Mouse (Mus musculus) midbrain, postnatal 0 days (tissue): ENCODE data around the gene Prm2. TPM values are rescaled to one million over a fixed set of nuclear protein-coding genes. Genes with fewer than 3 reads are reported as not detected.

Experiments
- ATAC-seq: fragments of 200-750 bp; cut with Nextera tagmentation; 2 replicates; pipeline ENCODE4 v1.8.0; 2017; ENCODE audit warnings: moderate number of reproducible peaks, mild to moderate bottlenecking, moderate TSS enrichment, moderate library complexity; ENCODE audit not compliant: low FRiP score
- DNase-seq: peaks from one replicate; pipeline ENCODE4 v3.0.0-alpha.2; 2015; ENCODE audit warnings: low spot score
- H3K27ac ChIP-seq: fragments of 300-500 bp; sonication (generic); 2 replicates; pipeline ENCODE4 v1.5.1; 2014; ENCODE audit warnings: low read depth, mild to moderate bottlenecking, low read length, mixed read lengths
- H3K27me3 ChIP-seq: fragments of 300-500 bp; sonication (generic); 2 replicates; pipeline ENCODE4 v1.6.1; 2014; ENCODE audit warnings: low read length, control low read depth, mixed read lengths; ENCODE audit not compliant: insufficient read depth
- H3K36me3 ChIP-seq: fragments of 300-500 bp; sonication (generic); 2 replicates; pipeline ENCODE4 v1.6.1; 2014; ENCODE audit warnings: low read length, control low read depth, mixed read lengths; ENCODE audit not compliant: insufficient read depth
- H3K4me1 ChIP-seq: fragments of 300-500 bp; sonication (generic); 2 replicates; pipeline ENCODE4 v1.6.1; 2014; ENCODE audit warnings: mild to moderate bottlenecking, control low read depth, antibody characterized with exemption, low read length, mixed read lengths; ENCODE audit not compliant: insufficient read depth
- H3K4me2 ChIP-seq: fragments of 300-500 bp; sonication (generic); 2 replicates; pipeline ENCODE4 v1.6.1; 2014; ENCODE audit warnings: low read depth, mild to moderate bottlenecking, low read length, mixed read lengths; ENCODE audit not compliant: poor library complexity, severe bottlenecking
- H3K4me3 ChIP-seq: fragments of 300-500 bp; sonication (generic); 2 replicates; pipeline ENCODE4 v1.5.1; 2014; ENCODE audit warnings: low read depth, mild to moderate bottlenecking, low read length, moderate library complexity
- H3K9ac ChIP-seq: fragments of 300-500 bp; sonication (generic); replicated peaks from 2 replicates; pipeline ENCODE4 v1.6.1; 2014; ENCODE audit warnings: mild to moderate bottlenecking, low read length, moderate library complexity, mixed read lengths; ENCODE audit not compliant: poor library complexity, severe bottlenecking
- H3K9me3 ChIP-seq: fragments of 300-500 bp; sonication (generic); 2 replicates; pipeline ENCODE4 v1.6.1; 2016; ENCODE audit warnings: low read length, control low read depth
- CTCF ChIP-seq: IDR thresholded peaks from 2 replicates; pipeline ENCODE4 v1.5.1; 2016; ENCODE audit warnings: antibody characterized with exemption, mild to moderate bottlenecking
- WGBS: fragments of 180-500 bp; shearing (Covaris S2); extraction: QIAGEN DNeasy Blood & Tissue Kit; methylation state at CpG from one replicate; pipeline ENCODE4 v1.1.7; 2014; 5-methylcytosine and 5-hydroxymethylcytosine counted together
- polyA plus RNA-seq: library from polyadenylated mRNA; unstranded; fragments of >200 nt; fragmentation: Nextera tagmentation; extraction: Ambion mirVana; gene quantifications from 2 replicates; pipeline ENCODE4 v1.2.1, GENCODE M21; 2015
- total RNA-seq: library from RNA; depleted of rRNA; stranded (reverse); fragments of >200 nt; gene quantifications from 2 replicates; pipeline ENCODE4 v1.2.3, GENCODE M21; 2014

The Prm2 gene
- total and polyA plus RNA-seq, 2 experiments from 2014 or later, result not detected

DNA sequence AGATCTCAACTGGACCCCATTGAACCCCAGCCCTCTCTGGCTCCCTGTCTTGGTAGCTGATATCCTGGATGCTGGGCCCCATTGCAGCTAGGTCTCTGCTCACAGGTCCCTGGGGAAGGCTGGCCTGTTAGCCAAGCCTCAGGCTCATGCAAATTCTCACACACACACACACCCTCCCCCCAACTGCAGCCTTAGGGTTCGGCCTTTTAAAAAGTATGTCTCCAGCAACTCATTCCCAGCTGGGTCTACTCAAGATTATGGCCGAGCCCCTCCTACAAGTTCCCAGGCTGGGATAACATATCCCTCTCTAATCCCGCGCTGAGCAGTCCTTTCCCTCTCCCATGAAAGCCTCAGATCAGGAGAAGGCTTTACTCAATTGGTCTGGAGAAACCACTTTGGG, 25.5 kb upstream of the Prm2 start:
- no peak overlapping the region for H3K4me2 ChIP-seq
- H3K9me3 ChIP-seq, result no peaks in the 10 kb centered on the region
- DNase-seq, result no peak
- H3K36me3 ChIP-seq, result no peaks in the 10 kb centered on the region
- TF ChIP-seq CTCF, result no peak
- no peak overlapping the region for H3K27ac ChIP-seq
- WGBS, result 76% methylated on average over 4 of the region's 4 CpGs
- H3K27me3 ChIP-seq, result no peaks in the 10 kb centered on the region
- no peak overlapping the region for H3K9ac ChIP-seq
- ATAC-seq, result no peak
- no peak overlapping the region for H3K4me3 ChIP-seq
- H3K4me1 ChIP-seq, result no peaks in the 10 kb centered on the region

DNA sequence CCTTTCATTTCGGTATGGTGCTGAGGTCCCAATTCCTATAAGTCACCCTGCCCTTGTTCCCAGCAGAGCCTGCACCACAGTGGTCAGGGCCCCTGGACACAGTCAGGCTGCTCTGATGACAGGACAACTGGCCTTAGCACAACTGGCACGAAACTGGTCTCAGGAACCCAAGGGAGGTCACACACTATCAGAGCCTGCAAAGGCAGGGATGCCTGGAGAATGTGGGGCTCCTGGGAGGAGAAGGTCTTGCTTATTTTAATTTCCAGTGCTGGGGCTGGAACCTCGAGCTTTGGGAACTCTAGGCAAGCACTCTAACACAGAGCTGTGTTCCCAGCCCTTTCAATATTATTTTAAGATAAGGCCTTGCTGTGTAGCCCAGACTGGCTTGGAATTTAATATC, 24.0 kb upstream of the Prm2 start:
- no peaks in the 10 kb centered on the region for H3K9me3 ChIP-seq
- WGBS, result 80% methylated on average over 3 of the region's 3 CpGs
- TF ChIP-seq CTCF, result no peak
- H3K27ac ChIP-seq, result no peak overlapping the region
- no peaks in the 10 kb centered on the region for H3K36me3 ChIP-seq
- no peak overlapping the region for H3K4me3 ChIP-seq
- no peaks in the 10 kb centered on the region for H3K27me3 ChIP-seq
- H3K9ac ChIP-seq, result no peak overlapping the region
- H3K4me2 ChIP-seq, result no peak overlapping the region
- H3K4me1 ChIP-seq, result no peaks in the 10 kb centered on the region
- no peak for ATAC-seq
- DNase-seq, result no peak

DNA sequence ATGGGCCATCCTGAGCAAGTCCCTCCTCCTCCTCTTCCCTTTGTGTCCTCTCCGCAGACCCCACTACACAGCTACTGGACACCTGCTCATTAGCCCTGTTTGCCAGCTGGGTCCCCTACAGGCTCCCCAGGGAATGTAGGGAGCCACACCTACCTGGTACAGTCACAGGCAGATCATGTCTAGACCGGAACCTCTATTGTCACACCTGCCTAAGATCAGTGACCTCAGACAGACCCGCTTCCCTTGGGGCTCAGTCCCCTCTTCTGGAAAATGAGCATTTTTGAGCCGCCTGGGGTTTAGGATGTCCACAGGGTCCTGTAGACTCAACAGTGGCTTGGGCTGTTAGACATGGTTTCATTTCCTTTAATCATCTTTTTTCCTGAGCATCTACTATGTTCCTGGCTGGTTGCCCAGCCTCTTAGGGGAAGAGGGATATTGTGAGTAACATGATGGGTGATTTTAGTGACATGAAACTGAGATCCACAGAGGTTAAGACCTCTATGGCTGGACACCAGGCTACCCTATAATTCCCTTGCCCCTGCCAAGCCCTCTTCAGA, 22.7 kb upstream of the Prm2 start:
- no peak for DNase-seq
- H3K4me2 ChIP-seq, result no peak overlapping the region
- H3K27me3 ChIP-seq, result no peaks in the 10 kb centered on the region
- no peak overlapping the region for H3K4me3 ChIP-seq
- TF ChIP-seq CTCF, result no peak
- no peak overlapping the region for H3K9ac ChIP-seq
- H3K36me3 ChIP-seq, result no peaks in the 10 kb centered on the region
- no peaks in the 10 kb centered on the region for H3K4me1 ChIP-seq
- no peaks in the 10 kb centered on the region for H3K9me3 ChIP-seq
- 77% methylated on average over 4 of the region's 4 CpGs for WGBS
- ATAC-seq, result no peak
- H3K27ac ChIP-seq, result no peak overlapping the region

DNA sequence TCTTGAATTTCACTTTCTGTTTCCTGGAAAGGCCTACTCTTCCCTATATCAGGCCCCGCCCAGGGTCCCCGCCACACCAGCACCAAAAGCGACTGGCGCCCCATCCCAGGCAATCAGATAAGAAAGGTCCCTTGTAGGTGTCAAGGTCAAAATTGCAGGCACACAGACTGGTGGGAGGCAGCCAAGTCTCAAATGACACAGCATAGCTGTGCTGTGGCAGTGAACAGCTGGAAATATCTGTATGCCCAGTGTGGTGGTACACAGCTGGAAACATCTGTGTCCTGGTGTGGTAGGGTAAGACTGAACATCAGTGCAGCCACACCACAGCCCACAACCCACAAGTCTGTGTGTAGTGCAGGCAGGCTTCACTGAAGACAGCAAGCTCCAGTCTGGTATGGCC, 18.9 kb upstream of the Prm2 start:
- no peaks in the 10 kb centered on the region for H3K9me3 ChIP-seq
- H3K4me3 ChIP-seq, result no peak overlapping the region
- TF ChIP-seq CTCF, result no peak
- H3K27me3 ChIP-seq, result no peaks in the 10 kb centered on the region
- no peak overlapping the region for H3K27ac ChIP-seq
- no peaks in the 10 kb centered on the region for H3K4me1 ChIP-seq
- 95% methylated on average over 4 of the region's 4 CpGs for WGBS
- no peak overlapping the region for H3K9ac ChIP-seq
- no peak for ATAC-seq
- H3K4me2 ChIP-seq, result no peak overlapping the region
- no peak for DNase-seq
- no peaks in the 10 kb centered on the region for H3K36me3 ChIP-seq

DNA sequence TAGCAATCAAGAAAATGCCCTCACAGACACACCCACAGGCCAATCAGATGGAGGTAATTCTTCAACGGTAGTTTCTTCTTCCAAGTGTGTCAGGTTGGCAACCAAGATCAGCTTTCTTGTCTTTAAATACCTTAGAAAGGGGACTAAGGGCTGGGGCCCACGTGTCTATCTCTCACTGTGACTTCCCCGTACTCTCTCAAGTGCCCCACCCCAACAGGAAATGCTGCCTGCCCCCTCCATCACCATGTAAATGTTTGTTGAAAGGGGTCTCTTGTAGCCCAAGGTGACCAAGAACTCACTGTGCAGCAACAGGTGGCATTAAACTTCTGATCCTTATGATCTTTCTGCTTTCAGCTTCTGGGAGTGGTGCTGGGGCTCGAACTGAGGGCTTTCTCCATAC, 17.8 kb upstream of the Prm2 start:
- Histone ChIP-seq H3K9ac (no peak overlapping the region), H3K27me3 (no peaks in the 10 kb centered on the region), H3K27ac (no peak overlapping the region), H3K4me1 (no peaks in the 10 kb centered on the region), H3K4me2 (no peak overlapping the region), H3K36me3 (no peaks in the 10 kb centered on the region), H3K9me3 (no peaks in the 10 kb centered on the region), H3K4me3 (no peak overlapping the region)
- 75% methylated on average over 4 of the region's 4 CpGs for WGBS
- DNase-seq (no peak), ATAC-seq (no peak)
- no peak for TF ChIP-seq CTCF

DNA sequence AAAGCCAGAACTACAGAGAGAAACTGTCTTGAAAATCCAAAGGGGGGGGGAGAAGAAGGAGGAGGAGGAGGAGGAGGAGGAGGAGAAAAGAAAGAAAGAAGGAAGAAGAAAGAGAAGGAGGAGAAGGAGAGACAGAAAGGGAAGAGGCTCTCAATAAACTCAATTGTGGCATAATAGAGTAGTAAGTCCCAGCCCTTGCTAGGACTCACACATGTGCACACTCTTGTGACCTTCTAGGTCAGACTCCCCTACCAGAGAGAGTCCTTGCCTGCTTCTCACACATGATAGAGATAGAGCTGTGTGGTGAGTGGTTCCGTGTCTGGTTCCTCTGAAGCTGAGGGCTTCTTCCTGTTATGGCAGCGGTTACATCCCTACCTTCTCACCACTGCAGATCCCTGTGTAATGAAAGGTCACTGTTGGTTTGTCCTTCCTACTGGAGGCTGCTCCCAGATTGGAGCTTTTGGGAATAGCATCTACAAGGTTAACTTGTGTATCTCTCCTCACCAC, 17.0 kb upstream of the Prm2 start, which contains the start of gene Gm11172:
Gene Gm11172 (plus strand): TSS at position 51 of the 507 bp plus-strand sequence.
- no peaks in the 10 kb centered on the region for H3K4me1 ChIP-seq
- no peaks in the 10 kb centered on the region for H3K9me3 ChIP-seq
- H3K36me3 ChIP-seq, result no peaks in the 10 kb centered on the region
- H3K4me2 ChIP-seq, result no peak within 1 kb of the TSS
- TF ChIP-seq CTCF, result no peak
- WGBS, result 89% methylated on average over 2 of the region's 2 CpGs
- ATAC-seq (no peak), DNase-seq (no peak)
- no peak within 1 kb of the TSS for H3K9ac ChIP-seq
- no peaks in the 10 kb centered on the region for H3K27me3 ChIP-seq
- no peak within 1 kb of the TSS for H3K4me3 ChIP-seq
- H3K27ac ChIP-seq, result no peak within 1 kb of the TSS
